Mouse (Mus musculus): ENCODE measurements around the gene Scp2. TPM values are rescaled to one million over a fixed set of nuclear protein-coding genes. Genes with fewer than 3 reads are reported as not detected.

Scp2 gene
- polyA plus RNA-seq, 1 experiment from 2014 or later = 203 TPM

- H3K4me1 ChIP-seq = peaks cover 15% of the 10 kb centered on the region
- no peaks in the 10 kb centered on the region for H3K9me3 ChIP-seq
- H3K4me2 ChIP-seq = no peak overlapping the region
- H3K27ac ChIP-seq = no peak overlapping the region
- no peak for ATAC-seq (ENCODE audit: low FRiP score)
- H3K9ac ChIP-seq = no peak overlapping the region
- peaks cover 22% of the 10 kb centered on the region for H3K27me3 ChIP-seq
- 84% methylated on average over 4 of the region's 4 CpGs for WGBS
- no peak overlapping the region for H3K4me3 ChIP-seq (replicated peaks)
- H3K36me3 ChIP-seq (replicated peaks) = no peaks in the 10 kb centered on the region
Measured at GRCm38 (mm10) chr4:108023186-108023585, 121.6 kb downstream of the Scp2 start.

- Histone ChIP-seq H3K27me3 (peaks cover 7% of the 10 kb centered on the region; the same call in 1 of the 2 replicates), H3K27ac (no peak overlapping the region), H3K9ac (no peak overlapping the region), H3K4me2 (no peak overlapping the region), H3K9me3 (no peaks in the 10 kb centered on the region), H3K4me3 (replicated peaks) (no peak overlapping the region), H3K4me1 (peaks cover 10% of the 10 kb centered on the region), H3K36me3 (replicated peaks) (no peaks in the 10 kb centered on the region)
- 80% methylated on average over 6 of the region's 6 CpGs for WGBS
- ATAC-seq (ENCODE audit: low FRiP score) = no peak
Measured at GRCm38 (mm10) chr4:108020178-108020577, 124.6 kb downstream of the Scp2 start.

GRCm38 (mm10) chr4:108018961-108019921 lies 125.6 kb downstream of the Scp2 start:
- Histone ChIP-seq H3K4me1 (peaks cover 10% of the 10 kb centered on the region), H3K4me3 (replicated peaks) (no peak overlapping the region), H3K4me2 (no peak overlapping the region), H3K27ac (no peak overlapping the region), H3K27me3 (peaks cover 2% of the 10 kb centered on the region; the same call in 1 of the 2 replicates), H3K9me3 (no peaks in the 10 kb centered on the region), H3K9ac (no peak overlapping the region), H3K36me3 (replicated peaks) (no peaks in the 10 kb centered on the region)
- 50% methylated on average over 13 of the region's 14 CpGs for WGBS
- ATAC-seq (ENCODE audit: low FRiP score) = no peak

GRCm38 (mm10) chr4:108018241-108018923 lies 126.4 kb downstream of the Scp2 start:
- Histone ChIP-seq H3K27me3 (no peaks in the 10 kb centered on the region), H3K9ac (no peak overlapping the region), H3K4me2 (no peak overlapping the region), H3K9me3 (no peaks in the 10 kb centered on the region), H3K4me3 (replicated peaks) (no peak overlapping the region), H3K27ac (no peak overlapping the region), H3K4me1 (peaks cover 10% of the 10 kb centered on the region), H3K36me3 (replicated peaks) (no peaks in the 10 kb centered on the region)
- ATAC-seq (ENCODE audit: low FRiP score) = no peak
- 54% methylated on average over 10 of the region's 10 CpGs for WGBS

GRCm38 (mm10) chr4:108017839-108018238 lies 127.0 kb downstream of the Scp2 start:
- Histone ChIP-seq H3K4me2 (no peak overlapping the region), H3K9ac (no peak overlapping the region), H3K9me3 (no peaks in the 10 kb centered on the region), H3K36me3 (replicated peaks) (no peaks in the 10 kb centered on the region), H3K4me3 (replicated peaks) (no peak overlapping the region), H3K27ac (no peak overlapping the region), H3K4me1 (peaks cover 10% of the 10 kb centered on the region), H3K27me3 (no peaks in the 10 kb centered on the region)
- 89% methylated on average over 7 of the region's 7 CpGs for WGBS
- ATAC-seq (ENCODE audit: low FRiP score) = no peak

- H3K4me2 ChIP-seq = no peak overlapping the region
- no peaks in the 10 kb centered on the region for H3K36me3 ChIP-seq (replicated peaks)
- no peak for ATAC-seq (ENCODE audit: low FRiP score)
Measured at GRCm38 (mm10) chr4:108016321-108016720, 128.5 kb downstream of the Scp2 start.

GRCm38 (mm10) chr4:108015067-108015765 lies 129.6 kb downstream of the Scp2 start:
- Histone ChIP-seq H3K4me3 (replicated peaks) (no peak overlapping the region), H3K4me1 (peaks cover 10% of the 10 kb centered on the region), H3K27me3 (no peaks in the 10 kb centered on the region), H3K36me3 (replicated peaks) (no peaks in the 10 kb centered on the region), H3K9me3 (no peaks in the 10 kb centered on the region), H3K4me2 (no peak overlapping the region), H3K9ac (no peak overlapping the region), H3K27ac (no peak overlapping the region)
- WGBS = 62% methylated on average over 14 of the region's 14 CpGs
- no peak for ATAC-seq (ENCODE audit: low FRiP score)

More at GRCm38 (mm10) chr4:108016321-108016720, 128.5 kb downstream of the Scp2 start:
- Histone ChIP-seq H3K27ac (no peak overlapping the region), H3K9ac (no peak overlapping the region), H3K27me3 (no peaks in the 10 kb centered on the region), H3K4me1 (peaks cover 10% of the 10 kb centered on the region), H3K9me3 (no peaks in the 10 kb centered on the region), H3K4me3 (replicated peaks) (no peak overlapping the region)
- 94% methylated on average over 3 of the region's 3 CpGs for WGBS

- Histone ChIP-seq H3K9me3 (no peaks in the 10 kb centered on the region), H3K36me3 (replicated peaks) (no peaks in the 10 kb centered on the region), H3K27me3 (no peaks in the 10 kb centered on the region), H3K4me1 (peaks cover 10% of the 10 kb centered on the region), H3K9ac (no peak overlapping the region), H3K4me3 (replicated peaks) (no peak overlapping the region), H3K27ac (no peak overlapping the region), H3K4me2 (no peak overlapping the region)
- 70% methylated on average over 2 of the region's 2 CpGs for WGBS
- no peak for ATAC-seq (ENCODE audit: low FRiP score)
Measured at GRCm38 (mm10) chr4:108014466-108014865, 130.3 kb downstream of the Scp2 start.

GRCm38 (mm10) chr4:108008541-108008940 lies 136.3 kb downstream of the Scp2 start:
- no peak overlapping the region for H3K27ac ChIP-seq
- no peaks in the 10 kb centered on the region for H3K36me3 ChIP-seq (replicated peaks)
- H3K27me3 ChIP-seq = no peaks in the 10 kb centered on the region
- no peaks in the 10 kb centered on the region for H3K9me3 ChIP-seq
- H3K9ac ChIP-seq = no peak overlapping the region
- H3K4me1 ChIP-seq = no peaks in the 10 kb centered on the region
- H3K4me3 ChIP-seq (replicated peaks) = no peak overlapping the region
- 84% methylated on average over 8 of the region's 8 CpGs for WGBS
- no peak overlapping the region for H3K4me2 ChIP-seq
- ATAC-seq (ENCODE audit: low FRiP score) = no peak

GRCm38 (mm10) chr4:108007532-108008103 lies 137.2 kb downstream of the Scp2 start:
- Histone ChIP-seq H3K9me3 (no peaks in the 10 kb centered on the region), H3K36me3 (replicated peaks) (no peaks in the 10 kb centered on the region), H3K27me3 (no peaks in the 10 kb centered on the region), H3K27ac (no peak overlapping the region), H3K4me1 (no peaks in the 10 kb centered on the region), H3K4me3 (replicated peaks) (no peak overlapping the region), H3K4me2 (no peak overlapping the region), H3K9ac (no peak overlapping the region)
- ATAC-seq (ENCODE audit: low FRiP score) = no peak
- WGBS = 80% methylated on average over 7 of the region's 7 CpGs

GRCm38 (mm10) chr4:108005328-108005727 lies 139.5 kb downstream of the Scp2 start:
- H3K9ac ChIP-seq = no peak overlapping the region
- H3K4me2 ChIP-seq = no peak overlapping the region
- no peaks in the 10 kb centered on the region for H3K4me1 ChIP-seq
- no peaks in the 10 kb centered on the region for H3K27me3 ChIP-seq
- H3K4me3 ChIP-seq (replicated peaks) = no peak overlapping the region
- no peak overlapping the region for H3K27ac ChIP-seq
- H3K36me3 ChIP-seq (replicated peaks) = no peaks in the 10 kb centered on the region
- 66% methylated on average over 7 of the region's 7 CpGs for WGBS
- ATAC-seq (ENCODE audit: low FRiP score) = no peak
- no peaks in the 10 kb centered on the region for H3K9me3 ChIP-seq

- Histone ChIP-seq H3K27me3 (no peaks in the 10 kb centered on the region), H3K36me3 (replicated peaks) (no peaks in the 10 kb centered on the region), H3K27ac (no peak overlapping the region), H3K4me3 (replicated peaks) (no peak overlapping the region), H3K9ac (no peak overlapping the region), H3K4me2 (no peak overlapping the region), H3K4me1 (peaks cover 6% of the 10 kb centered on the region; the same call in 1 of the 2 replicates), H3K9me3 (no peaks in the 10 kb centered on the region)
- no peak for ATAC-seq (ENCODE audit: low FRiP score)
- 80% methylated on average over 1 of the region's 1 CpGs for WGBS
Measured at GRCm38 (mm10) chr4:107999380-107999779, 145.4 kb downstream of the Scp2 start.
